ENCODE assay signal across 8 mouse cellular contexts in the genomic region with DNA sequence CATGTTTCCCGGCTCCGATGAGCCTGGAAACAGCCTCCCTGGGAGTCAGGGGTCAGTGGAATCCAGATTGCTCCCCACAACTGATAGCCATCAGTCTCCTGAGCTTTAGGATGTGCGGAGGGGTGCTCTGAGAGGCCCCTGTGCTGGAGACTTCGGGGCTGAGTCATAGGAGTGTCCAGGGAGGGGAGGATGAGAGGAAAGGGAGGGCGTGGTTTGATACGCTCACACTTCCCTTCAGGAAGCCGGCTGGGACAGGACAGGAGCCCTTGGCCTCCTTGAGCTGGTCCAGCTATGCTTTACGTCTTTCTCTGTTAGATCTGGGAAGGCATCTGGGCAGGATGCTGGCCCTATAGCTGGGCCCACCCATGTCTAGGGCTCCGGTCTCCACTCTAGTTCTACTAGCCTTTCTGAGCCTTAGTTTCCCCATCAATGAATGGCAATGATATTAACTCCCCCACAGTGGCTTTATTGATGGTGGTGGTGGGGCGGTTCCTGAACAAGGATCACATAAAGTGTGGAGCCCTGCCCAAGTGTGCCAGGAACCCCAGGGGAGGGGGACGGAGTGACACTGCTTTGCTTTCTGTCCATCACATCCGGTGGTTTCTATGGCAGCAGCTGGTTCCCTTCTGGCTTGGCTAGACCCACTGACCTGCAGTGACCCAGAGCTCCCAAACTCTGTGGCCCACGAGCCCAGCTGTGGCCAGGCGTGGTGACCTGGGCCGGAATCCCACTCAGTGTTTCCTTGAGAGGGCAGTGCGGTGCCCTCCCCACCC. TPM values are rescaled to one million over a fixed set of nuclear protein-coding genes. Genes with fewer than 3 reads are reported as not detected.
A peak's percentile ranks its signal among the peaks of the same experiment; 100 is the strongest.
DNase-seq lines count a peak whose midpoint lies in the region; ATAC-seq lines count a peak whose summit lies in the region.

No protein-coding gene starts in this region.

- no peaks in the 10 kb centered on the region for H3K36me3 ChIP-seq in heart, embryonic 11.5 days (ENCODE audit: control insufficient read depth, insufficient read depth, low read length)
- H3K36me3 ChIP-seq in kidney, embryonic 16.5 days (ENCODE audit: insufficient read depth, low read length) = no peaks in the 10 kb centered on the region

- H3K4me2 ChIP-seq in heart, embryonic 11.5 days = 0 out of 2 replicates have a peak overlapping the region, but pooled peaks have one; percentile 6
- 0 out of 2 replicates have a peak overlapping the region, but pooled peaks have one; percentile 1 for H3K4me2 ChIP-seq in kidney, embryonic 16.5 days (replicated peaks; ENCODE audit: low read depth, low read length)

- H3K9me3 ChIP-seq in heart, embryonic 11.5 days (replicated peaks; ENCODE audit: control insufficient read depth, low read length) = no peaks in the 10 kb centered on the region
- H3K9me3 ChIP-seq in kidney, embryonic 16.5 days (ENCODE audit: low read length) = no peaks in the 10 kb centered on the region

- ATAC-seq in heart, embryonic 11.5 days (replicated peaks; ENCODE audit: insufficient number of reproducible peaks, low FRiP score, low TSS enrichment) = peak; percentile 73
- peak; percentile 88 for ATAC-seq in kidney, embryonic 16.5 days (ENCODE audit: low FRiP score, low TSS enrichment)

- no peaks in the 10 kb centered on the region for H3K27me3 ChIP-seq in heart, embryonic 11.5 days (ENCODE audit: control insufficient read depth, insufficient read depth, low read length)
- no peaks in the 10 kb centered on the region for H3K27me3 ChIP-seq in kidney, embryonic 16.5 days (ENCODE audit: insufficient read depth, low read length)

- WGBS in heart, embryonic 11.5 days (ENCODE audit: insufficient replicate concordance) = 41% methylated on average over 16 of the region's 16 CpGs
- WGBS in kidney, embryonic 16.5 days = 12% methylated on average over 16 of the region's 16 CpGs

- H3K4me1 ChIP-seq in heart, embryonic 11.5 days (ENCODE audit: control insufficient read depth, insufficient read depth, low read length) = peaks cover 28% of the 10 kb centered on the region
- peaks cover 30% of the 10 kb centered on the region for H3K4me1 ChIP-seq in kidney, embryonic 16.5 days (ENCODE audit: insufficient read depth, low read length)

- H3K4me3 ChIP-seq in heart, embryonic 11.5 days (ENCODE audit: low read depth, low read length) = no peak overlapping the region
- no peak overlapping the region for H3K4me3 ChIP-seq in kidney, embryonic 16.5 days (ENCODE audit: low read length)

- peak overlapping the region; percentile 55 for H3K27ac ChIP-seq in heart, embryonic 11.5 days (ENCODE audit: low read depth, low read length)
- peak overlapping the region; percentile 83 for H3K27ac ChIP-seq in kidney, embryonic 16.5 days (ENCODE audit: low read length)

- peak; percentile 41 to 72 for DNase-seq in adrenal gland, adult (ENCODE audit: inconsistent age in 2 of 2, low spot score in 1 of 2)
- no peak for DNase-seq in adrenal gland, adult 8-10 months
- peak; percentile 65 for DNase-seq in lung, postnatal 25 days (ENCODE audit: low spot score)
- DNase-seq in layer of hippocampus, adult 11-12 months (ENCODE audit: low spot score) = no peak
- no peak for DNase-seq in right cerebral cortex, adult 2 months (ENCODE audit: low spot score in 2 of 2)
- DNase-seq in layer of hippocampus, adult 9-10 months (ENCODE audit: low spot score) = no peak

- no peak overlapping the region for H3K9ac ChIP-seq in heart, embryonic 11.5 days (ENCODE audit: low read depth, low read length)
- no peak overlapping the region; the same call in 1 of the 2 replicates for H3K9ac ChIP-seq in kidney, embryonic 16.5 days (replicated peaks; ENCODE audit: low read length)

RNA-seq across cellular contexts. Expression of a gene that starts 33.3 kb away (rescaled TPM):
- not detected for total RNA-seq in adrenal gland, adult 8-10 months (2022)
- polyA plus RNA-seq in heart, embryonic 11.5 days (2014; fragmentation: Nextera tagmentation; extraction: Ambion mirVana) = 0.19 and 0.27 TPM in 2 replicates
- polyA plus RNA-seq in kidney, embryonic 16.5 days (2015; fragmentation: Nextera tagmentation; extraction: Ambion mirVana) = not detected in 2 replicates

RNA-seq across cellular contexts. Expression of a gene that starts 49.6 kb away (rescaled TPM):
- 100 to 1,000 TPM; 216 to 285 (median 243) TPM for total RNA-seq in adrenal gland, adult 8-10 months (2022)
- polyA plus RNA-seq in heart, embryonic 11.5 days (2014; fragmentation: Nextera tagmentation; extraction: Ambion mirVana) = 118 and 135 TPM in 2 replicates
- polyA plus RNA-seq in kidney, embryonic 16.5 days (2015; fragmentation: Nextera tagmentation; extraction: Ambion mirVana) = 337 and 369 TPM in 2 replicates

Comparison
In these comparisons a context has a peak if more than half of its experiments do, and no peak if none do; other contexts are left out.
1. DNase-seq: peak in adrenal gland, adult (2 of 2) and lung, postnatal 25 days (single experiment); none in adrenal gland, adult 8-10 months (single experiment), layer of hippocampus, adult 11-12 months (single experiment), right cerebral cortex, adult 2 months (0 of 2) and layer of hippocampus, adult 9-10 months (single experiment).